Mouse (Mus musculus) hindbrain, embryonic 11.5 days (tissue): Measurements from ENCODE around the gene Smpd3. TPM values are rescaled to one million over a fixed set of nuclear protein-coding genes. Genes with fewer than 3 reads are reported as not detected.

Source experiments
- ATAC-seq: fragments of 200-750 bp; cut with Nextera tagmentation; 2 replicates; pipeline ENCODE4 v1.8.0; 2017; ENCODE audit warnings: mild to moderate bottlenecking, moderate TSS enrichment, moderate library complexity; ENCODE audit not compliant: low FRiP score
- DNase-seq: peaks from one replicate; pipeline ENCODE4 v3.0.0-alpha.2; 2015; ENCODE audit warnings: low spot score
- H3K27ac ChIP-seq: fragments of 300-500 bp; sonication (generic); 2 replicates; pipeline ENCODE4 v1.5.1; 2014; ENCODE audit warnings: mild to moderate bottlenecking, low read depth, low read length
- H3K27me3 ChIP-seq: fragments of 300-500 bp; sonication (generic); 2 replicates; pipeline ENCODE4 v1.6.1; 2014; ENCODE audit warnings: mild to moderate bottlenecking, low read length, moderate library complexity, mixed read lengths; ENCODE audit not compliant: control insufficient read depth, insufficient read depth
- H3K36me3 ChIP-seq: fragments of 300-500 bp; sonication (generic); 2 replicates; pipeline ENCODE4 v1.6.1; 2014; ENCODE audit warnings: mild to moderate bottlenecking, low read length, moderate library complexity, mixed read lengths; ENCODE audit not compliant: control insufficient read depth, insufficient read depth
- H3K4me1 ChIP-seq: fragments of 300-500 bp; sonication (generic); replicated peaks from 2 replicates; pipeline ENCODE4 v1.6.1; 2014; ENCODE audit warnings: low read length, mixed read lengths; ENCODE audit not compliant: control insufficient read depth, insufficient read depth
- H3K4me2 ChIP-seq: fragments of 300-500 bp; sonication (generic); replicated peaks from 2 replicates; pipeline ENCODE4 v1.6.1; 2014; ENCODE audit warnings: mild to moderate bottlenecking, low read depth, low read length
- H3K4me3 ChIP-seq: fragments of 300-500 bp; sonication (generic); 2 replicates; pipeline ENCODE4 v1.5.1; 2014; ENCODE audit warnings: low read depth, low read length
- H3K9ac ChIP-seq: fragments of 300-500 bp; sonication (generic); 2 replicates; pipeline ENCODE4 v1.6.1; 2014; ENCODE audit warnings: low read depth, low read length
- H3K9me3 ChIP-seq: fragments of 300-500 bp; sonication (generic); 2 replicates; pipeline ENCODE4 v1.6.1; 2016; ENCODE audit warnings: low read length; ENCODE audit not compliant: control insufficient read depth
- WGBS: fragments of 180-500 bp; shearing (Covaris S2); extraction: QIAGEN DNeasy Blood & Tissue Kit; methylation state at CpG from one replicate; pipeline ENCODE4 v1.1.7; 2014; 5-methylcytosine and 5-hydroxymethylcytosine counted together
- polyA plus RNA-seq: library from polyadenylated mRNA; unstranded; fragments of >200 nt; fragmentation: Nextera tagmentation; extraction: Ambion mirVana; gene quantifications from 2 replicates; pipeline ENCODE4 v1.2.1, GENCODE M21; 2014

The Smpd3 gene
- polyA plus RNA-seq, 1 experiment from 2014 or later: 10.4 TPM

GRCm38 (mm10) chr8:106336561-106336960 is 1.2 kb downstream of the Smpd3 start:
- Histone ChIP-seq H3K9ac (peak overlapping the region; percentile 80), H3K36me3 (no peaks in the 10 kb centered on the region), H3K4me2 (peak overlapping the region; percentile 74), H3K27me3 (peaks cover 2% of the 10 kb centered on the region; the same call in 1 of the 2 replicates), H3K9me3 (no peaks in the 10 kb centered on the region), H3K27ac (peak overlapping the region; percentile 17; the same call in 1 of the 2 replicates), H3K4me3 (peak overlapping the region; percentile 61), H3K4me1 (no peaks in the 10 kb centered on the region)
- peak; percentile 55 for DNase-seq
- 2% methylated on average over 41 of the region's 41 CpGs for WGBS
- ATAC-seq: no peak

DNA sequence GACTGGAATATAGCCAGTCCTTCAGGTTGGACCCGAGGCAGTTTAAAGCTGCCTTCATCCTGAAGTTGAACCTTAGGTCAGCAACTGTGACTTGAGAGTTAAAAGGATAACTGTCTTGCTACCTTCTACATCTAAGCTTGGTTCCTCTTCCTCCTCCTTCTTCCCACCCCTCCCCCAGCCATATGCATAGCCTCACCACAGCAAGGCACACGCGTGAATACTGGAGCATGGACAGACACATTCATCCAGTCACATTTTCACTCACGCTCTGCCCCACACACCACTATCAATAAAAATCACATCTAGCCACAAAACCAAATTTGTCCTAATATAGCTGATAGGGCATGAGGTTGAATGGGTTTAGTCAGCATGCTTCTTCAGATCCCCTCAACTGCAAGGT is 1.8 kb downstream of the Smpd3 start:
- DNase-seq (no peak), ATAC-seq (no peak)
- 76% methylated on average over 4 of the region's 4 CpGs for WGBS
- Histone ChIP-seq H3K4me1 (no peaks in the 10 kb centered on the region), H3K4me2 (peak overlapping the region; percentile 74), H3K9me3 (no peaks in the 10 kb centered on the region), H3K9ac (peak overlapping the region; percentile 80), H3K36me3 (no peaks in the 10 kb centered on the region), H3K27me3 (peaks cover 2% of the 10 kb centered on the region; the same call in 1 of the 2 replicates), H3K4me3 (peak overlapping the region; percentile 61), H3K27ac (peak overlapping the region; percentile 17; the same call in 1 of the 2 replicates)

DNA sequence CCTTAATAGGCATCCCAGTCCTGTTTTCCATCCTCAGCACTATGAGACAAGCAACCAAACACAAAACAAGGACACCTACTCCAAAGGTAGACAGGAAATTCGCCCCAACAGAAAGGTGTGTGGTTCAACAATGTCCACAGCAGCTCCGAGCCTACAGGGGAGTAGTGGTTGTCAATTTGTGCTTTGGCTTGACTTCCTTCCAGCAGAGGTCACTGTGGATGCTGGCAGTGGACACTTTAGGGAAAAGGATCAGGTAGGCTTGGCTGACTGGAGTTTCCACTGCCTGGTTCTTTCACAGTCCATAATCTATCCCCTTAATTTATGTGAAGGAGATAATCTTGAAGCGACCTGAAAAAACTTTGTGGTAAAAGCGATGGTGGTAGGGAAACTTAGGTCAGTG is 2.6 kb downstream of the Smpd3 start:
- 63% methylated on average over 4 of the region's 4 CpGs for WGBS
- Histone ChIP-seq H3K9ac (no peak overlapping the region), H3K4me1 (no peaks in the 10 kb centered on the region), H3K9me3 (no peaks in the 10 kb centered on the region), H3K4me3 (no peak overlapping the region), H3K4me2 (no peak overlapping the region), H3K27me3 (peaks cover 2% of the 10 kb centered on the region; the same call in 1 of the 2 replicates), H3K36me3 (no peaks in the 10 kb centered on the region), H3K27ac (no peak overlapping the region)
- ATAC-seq: no peak
- DNase-seq: no peak

DNA sequence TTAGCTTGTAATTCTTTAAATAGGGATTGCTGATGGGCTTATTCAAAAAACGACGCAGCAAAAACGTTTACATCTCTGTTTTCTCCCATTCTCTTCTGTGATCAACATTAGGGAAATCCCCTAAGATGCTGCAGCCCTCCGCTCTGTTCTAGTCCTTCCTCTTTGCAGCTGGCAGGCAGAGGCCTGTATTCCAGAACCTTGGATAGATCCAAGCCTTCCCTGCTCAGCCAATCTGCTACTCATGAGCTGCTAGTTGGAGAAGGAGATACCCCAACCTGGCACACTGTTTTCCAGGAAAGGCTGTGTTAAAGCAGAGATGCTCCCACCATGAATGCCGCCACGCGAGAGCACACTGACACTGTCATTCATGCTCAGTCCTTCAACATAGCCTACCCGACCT is 4.4 kb downstream of the Smpd3 start:
- H3K4me3 ChIP-seq: no peak overlapping the region

DNA sequence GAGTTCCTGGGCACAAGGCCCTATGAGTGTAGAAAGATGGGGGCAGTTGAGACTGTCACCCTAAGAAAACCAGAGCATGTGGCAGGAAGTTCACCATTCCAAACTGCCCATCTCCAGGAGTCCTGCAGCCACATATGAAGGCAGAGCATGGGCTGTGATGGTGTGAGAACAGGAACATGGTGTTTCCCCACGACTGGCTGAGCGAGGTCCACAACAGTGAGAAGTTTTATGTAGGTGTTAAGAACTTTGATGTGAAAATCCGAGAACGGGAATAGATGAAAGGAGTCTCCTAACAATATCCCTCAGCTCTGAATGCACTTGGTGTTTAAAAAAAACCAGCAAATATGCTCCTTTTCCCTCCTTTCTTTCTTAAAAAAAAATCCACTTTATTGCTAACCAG is 5.3 kb downstream of the Smpd3 start:
- H3K36me3 ChIP-seq: no peaks in the 10 kb centered on the region
- no peaks in the 10 kb centered on the region for H3K9me3 ChIP-seq
- H3K4me3 ChIP-seq: no peak overlapping the region
- H3K4me1 ChIP-seq: no peaks in the 10 kb centered on the region
- 76% methylated on average over 4 of the region's 4 CpGs for WGBS
- H3K9ac ChIP-seq: no peak overlapping the region
- H3K4me2 ChIP-seq: no peak overlapping the region
- H3K27ac ChIP-seq: no peak overlapping the region
- H3K27me3 ChIP-seq: peaks cover 2% of the 10 kb centered on the region; the same call in 1 of the 2 replicates
- ATAC-seq (no peak), DNase-seq (no peak)

More for the DNA sequence above, 4.4 kb downstream of the Smpd3 start:
- Histone ChIP-seq H3K36me3 (no peaks in the 10 kb centered on the region), H3K4me2 (no peak overlapping the region), H3K27me3 (peaks cover 2% of the 10 kb centered on the region; the same call in 1 of the 2 replicates), H3K27ac (no peak overlapping the region), H3K9ac (no peak overlapping the region), H3K9me3 (no peaks in the 10 kb centered on the region), H3K4me1 (no peaks in the 10 kb centered on the region)
- 46% methylated on average over 8 of the region's 8 CpGs for WGBS
- DNase-seq: no peak
- no peak for ATAC-seq

DNA sequence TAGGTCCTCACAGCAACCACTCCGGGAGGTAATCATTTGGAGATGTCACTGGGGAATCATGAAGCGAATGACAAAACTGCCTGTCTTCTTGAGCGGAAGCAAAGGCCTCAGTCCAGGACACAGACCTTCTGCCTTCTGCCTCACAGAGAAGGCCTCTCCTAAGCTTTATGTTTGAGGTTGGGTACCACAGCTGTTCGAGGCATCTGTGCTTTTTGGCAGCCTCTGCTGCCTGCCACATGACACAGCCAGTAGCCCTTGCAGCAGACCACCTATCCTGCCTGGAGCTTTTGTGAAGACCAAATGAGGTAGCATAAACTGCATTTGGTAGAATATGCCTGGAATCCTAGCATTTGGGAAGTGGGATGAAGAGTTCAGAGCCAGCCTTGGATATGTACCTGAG is 11.2 kb downstream of the Smpd3 start:
- H3K4me1 ChIP-seq: no peaks in the 10 kb centered on the region
- no peak overlapping the region for H3K4me3 ChIP-seq
- no peak overlapping the region for H3K27ac ChIP-seq
- H3K27me3 ChIP-seq: no peaks in the 10 kb centered on the region
- DNase-seq (no peak), ATAC-seq (no peak)
- H3K9me3 ChIP-seq: no peaks in the 10 kb centered on the region
- no peak overlapping the region for H3K4me2 ChIP-seq
- no peaks in the 10 kb centered on the region for H3K36me3 ChIP-seq
- 77% methylated on average over 4 of the region's 4 CpGs for WGBS
- no peak overlapping the region for H3K9ac ChIP-seq

GRCm38 (mm10) chr8:106321434-106321833 is 16.4 kb downstream of the Smpd3 start:
- Histone ChIP-seq H3K36me3 (no peaks in the 10 kb centered on the region), H3K27ac (no peak overlapping the region), H3K9ac (no peak overlapping the region), H3K4me2 (no peak overlapping the region), H3K9me3 (no peaks in the 10 kb centered on the region), H3K4me1 (no peaks in the 10 kb centered on the region), H3K4me3 (no peak overlapping the region), H3K27me3 (no peaks in the 10 kb centered on the region)
- DNase-seq (no peak), ATAC-seq (no peak)
- 81% methylated on average over 7 of the region's 7 CpGs for WGBS

GRCm38 (mm10) chr8:106320002-106320401 is 17.8 kb downstream of the Smpd3 start:
- Histone ChIP-seq H3K27ac (no peak overlapping the region), H3K9me3 (no peaks in the 10 kb centered on the region), H3K4me1 (no peaks in the 10 kb centered on the region), H3K36me3 (no peaks in the 10 kb centered on the region), H3K4me2 (no peak overlapping the region), H3K4me3 (no peak overlapping the region), H3K9ac (no peak overlapping the region), H3K27me3 (no peaks in the 10 kb centered on the region)
- ATAC-seq (no peak), DNase-seq (no peak)
- WGBS: 78% methylated on average over 6 of the region's 6 CpGs

- H3K36me3 ChIP-seq: no peaks in the 10 kb centered on the region
- DNase-seq (no peak), ATAC-seq (no peak)
- 70% methylated on average over 4 of the region's 4 CpGs for WGBS
- H3K27ac ChIP-seq: no peak overlapping the region
- no peak overlapping the region for H3K4me2 ChIP-seq
- H3K27me3 ChIP-seq: no peaks in the 10 kb centered on the region
- H3K4me1 ChIP-seq: no peaks in the 10 kb centered on the region
- no peak overlapping the region for H3K4me3 ChIP-seq
- H3K9ac ChIP-seq: no peak overlapping the region
- H3K9me3 ChIP-seq: no peaks in the 10 kb centered on the region
Observed at GRCm38 (mm10) chr8:106317091-106317490, 20.7 kb downstream of the Smpd3 start.
